Mouse (Mus musculus) limb, embryonic 11.5 days (tissue): ENCODE measurements around the gene Vac14. TPM values are rescaled to one million over a fixed set of nuclear protein-coding genes. Genes with fewer than 3 reads are reported as not detected.

Experiments
- ATAC-seq: fragments of 200-750 bp; cut with Nextera tagmentation; 2 replicates; pipeline ENCODE4 v1.8.0; 2017; ENCODE audit warnings: low read depth; ENCODE audit not compliant: insufficient number of reproducible peaks, low FRiP score, low TSS enrichment
- DNase-seq: peaks from one replicate; pipeline ENCODE4 v3.0.0-alpha.2; 2015; ENCODE audit warnings: low spot score
- H3K27ac ChIP-seq: fragments of 300-500 bp; sonication (generic); replicated peaks from 2 replicates; pipeline ENCODE4 v1.5.1; 2014; ENCODE audit warnings: low read depth, mild to moderate bottlenecking, low read length
- H3K27me3 ChIP-seq: fragments of 300-500 bp; sonication (generic); 2 replicates; pipeline ENCODE4 v1.6.1; 2014; ENCODE audit warnings: mild to moderate bottlenecking, low read length, mixed read lengths; ENCODE audit not compliant: control insufficient read depth, insufficient read depth
- H3K36me3 ChIP-seq: fragments of 300-500 bp; sonication (generic); 2 replicates; pipeline ENCODE4 v1.6.1; 2014; ENCODE audit warnings: mild to moderate bottlenecking, low read length, moderate library complexity, mixed read lengths; ENCODE audit not compliant: control insufficient read depth, insufficient read depth
- H3K4me1 ChIP-seq: fragments of 300-500 bp; sonication (generic); 2 replicates; pipeline ENCODE4 v1.6.1; 2014; ENCODE audit warnings: low read length, mixed read lengths; ENCODE audit not compliant: control insufficient read depth, insufficient read depth
- H3K4me2 ChIP-seq: fragments of 300-500 bp; sonication (generic); 2 replicates; pipeline ENCODE4 v1.6.1; 2014; ENCODE audit warnings: low read depth, mild to moderate bottlenecking, moderate library complexity; ENCODE audit not compliant: severe bottlenecking
- H3K4me3 ChIP-seq: fragments of 300-500 bp; sonication (generic); 2 replicates; pipeline ENCODE4 v1.5.1; 2014; ENCODE audit warnings: low read depth, low read length
- H3K9ac ChIP-seq: fragments of 300-500 bp; sonication (generic); 2 replicates; pipeline ENCODE4 v1.6.1; 2014; ENCODE audit warnings: mild to moderate bottlenecking, low read length
- H3K9me3 ChIP-seq: fragments of 300-500 bp; sonication (generic); 2 replicates; pipeline ENCODE4 v1.6.1; 2016; ENCODE audit warnings: low read length; ENCODE audit not compliant: control insufficient read depth
- WGBS: fragments of 180-500 bp; shearing (Covaris S2); extraction: QIAGEN DNeasy Blood & Tissue Kit; methylation state at CpG from one replicate; pipeline ENCODE4 v1.1.7; 2014; 5-methylcytosine and 5-hydroxymethylcytosine counted together
- polyA plus RNA-seq: library from polyadenylated mRNA; unstranded; fragments of >200 nt; fragmentation: Nextera tagmentation; extraction: Ambion mirVana; gene quantifications from 2 replicates; pipeline ENCODE4 v1.2.1, GENCODE M21; 2014

Vac14 gene
- polyA plus RNA-seq, 1 experiment from 2014 or later, result 30.5 TPM

DNA sequence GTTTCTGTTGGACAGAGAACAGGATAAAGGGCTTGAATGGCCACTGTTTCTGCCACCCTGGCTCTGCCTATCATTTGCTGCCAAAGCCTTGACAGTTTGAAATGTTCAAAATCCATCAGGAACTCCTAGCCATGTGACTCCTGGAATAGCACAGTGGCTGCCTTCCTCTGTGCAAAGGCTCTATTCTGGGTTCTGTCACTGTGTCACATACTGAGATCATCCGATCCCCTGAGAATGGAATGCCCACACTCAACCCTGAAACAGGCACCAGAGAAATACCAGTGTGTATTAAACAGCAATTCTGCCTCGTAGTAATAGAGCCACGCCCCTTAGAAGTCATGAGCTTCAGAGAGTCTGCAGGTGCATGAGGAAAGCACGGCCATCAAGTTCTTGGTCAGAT lies 33.5 kb downstream of the Vac14 start:
- H3K36me3 ChIP-seq, result peaks cover 2% of the 10 kb centered on the region; the same call in 1 of the 2 replicates
- no peak overlapping the region for H3K9ac ChIP-seq
- no peak overlapping the region for H3K4me2 ChIP-seq
- H3K4me3 ChIP-seq, result no peak overlapping the region
- no peak for DNase-seq
- no peak overlapping the region for H3K27ac ChIP-seq
- no peaks in the 10 kb centered on the region for H3K9me3 ChIP-seq
- 89% methylated on average over 4 of the region's 4 CpGs for WGBS
- ATAC-seq, result no peak
- no peaks in the 10 kb centered on the region for H3K27me3 ChIP-seq
- no peaks in the 10 kb centered on the region for H3K4me1 ChIP-seq

GRCm38 (mm10) chr8:110654075-110655060 lies 36.0 kb downstream of the Vac14 start:
- 89% methylated on average over 9 of the region's 9 CpGs for WGBS
- H3K9me3 ChIP-seq, result no peaks in the 10 kb centered on the region
- no peak overlapping the region for H3K4me2 ChIP-seq
- DNase-seq (no peak), ATAC-seq (no peak)
- no peak overlapping the region for H3K9ac ChIP-seq
- no peak overlapping the region for H3K27ac ChIP-seq
- no peaks in the 10 kb centered on the region for H3K4me1 ChIP-seq
- H3K27me3 ChIP-seq, result no peaks in the 10 kb centered on the region
- H3K4me3 ChIP-seq, result no peak overlapping the region
- H3K36me3 ChIP-seq, result peaks cover 2% of the 10 kb centered on the region; the same call in 1 of the 2 replicates

- Histone ChIP-seq H3K4me1 (no peaks in the 10 kb centered on the region), H3K9me3 (no peaks in the 10 kb centered on the region), H3K27me3 (no peaks in the 10 kb centered on the region), H3K36me3 (peaks cover 4% of the 10 kb centered on the region; the same call in 1 of the 2 replicates), H3K4me3 (no peak overlapping the region), H3K27ac (no peak overlapping the region), H3K4me2 (no peak overlapping the region), H3K9ac (no peak overlapping the region)
- DNase-seq, result no peak
- no peak for ATAC-seq
- 92% methylated on average over 1 of the region's 1 CpGs for WGBS
These were observed 37.4 kb downstream of the Vac14 start for GRCm38 (mm10) chr8:110655827-110656226.

GRCm38 (mm10) chr8:110657661-110658060 lies 39.3 kb downstream of the Vac14 start:
- ATAC-seq (no peak), DNase-seq (no peak)
- Histone ChIP-seq H3K36me3 (peaks cover 3% of the 10 kb centered on the region; the same call in 1 of the 2 replicates), H3K9me3 (no peaks in the 10 kb centered on the region), H3K4me3 (no peak overlapping the region), H3K9ac (no peak overlapping the region), H3K4me1 (no peaks in the 10 kb centered on the region), H3K27me3 (no peaks in the 10 kb centered on the region), H3K4me2 (no peak overlapping the region), H3K27ac (no peak overlapping the region)
- WGBS, result 94% methylated on average over 2 of the region's 2 CpGs

- peaks cover 3% of the 10 kb centered on the region for H3K36me3 ChIP-seq
- no peak for DNase-seq
- no peaks in the 10 kb centered on the region for H3K9me3 ChIP-seq
- no peak overlapping the region for H3K9ac ChIP-seq
- H3K4me1 ChIP-seq, result no peaks in the 10 kb centered on the region
- no peak overlapping the region for H3K27ac ChIP-seq
- ATAC-seq, result no peak
- no peaks in the 10 kb centered on the region for H3K27me3 ChIP-seq
- no peak overlapping the region for H3K4me2 ChIP-seq
- H3K4me3 ChIP-seq, result no peak overlapping the region
These were observed 41.7 kb downstream of the Vac14 start for GRCm38 (mm10) chr8:110660121-110660520.

DNA sequence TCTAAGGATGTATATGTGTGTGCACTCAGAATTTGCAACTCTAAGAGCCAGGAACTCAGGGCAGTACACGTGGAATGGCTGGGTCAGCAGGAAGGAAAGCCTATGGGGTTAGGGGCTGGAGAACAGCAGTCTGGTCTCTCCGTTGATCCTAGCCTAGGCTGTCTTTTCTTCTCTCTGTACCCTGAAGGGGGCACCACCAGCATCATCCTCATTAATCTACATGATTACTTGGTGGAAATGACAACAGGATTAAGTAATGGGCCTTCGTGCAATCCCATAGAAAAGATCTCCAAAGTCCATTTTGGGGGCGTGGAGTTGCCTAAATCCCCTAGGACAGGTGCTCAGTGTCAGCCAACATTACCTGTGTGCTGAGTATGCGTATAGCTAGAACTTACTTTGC lies 44.2 kb downstream of the Vac14 start:
- Histone ChIP-seq H3K4me1 (no peaks in the 10 kb centered on the region), H3K9me3 (no peaks in the 10 kb centered on the region), H3K36me3 (peaks cover 3% of the 10 kb centered on the region), H3K27ac (no peak overlapping the region), H3K27me3 (no peaks in the 10 kb centered on the region), H3K4me2 (no peak overlapping the region), H3K9ac (no peak overlapping the region), H3K4me3 (no peak overlapping the region)
- ATAC-seq (no peak), DNase-seq (no peak)
- WGBS, result 78% methylated on average over 5 of the region's 5 CpGs

DNA sequence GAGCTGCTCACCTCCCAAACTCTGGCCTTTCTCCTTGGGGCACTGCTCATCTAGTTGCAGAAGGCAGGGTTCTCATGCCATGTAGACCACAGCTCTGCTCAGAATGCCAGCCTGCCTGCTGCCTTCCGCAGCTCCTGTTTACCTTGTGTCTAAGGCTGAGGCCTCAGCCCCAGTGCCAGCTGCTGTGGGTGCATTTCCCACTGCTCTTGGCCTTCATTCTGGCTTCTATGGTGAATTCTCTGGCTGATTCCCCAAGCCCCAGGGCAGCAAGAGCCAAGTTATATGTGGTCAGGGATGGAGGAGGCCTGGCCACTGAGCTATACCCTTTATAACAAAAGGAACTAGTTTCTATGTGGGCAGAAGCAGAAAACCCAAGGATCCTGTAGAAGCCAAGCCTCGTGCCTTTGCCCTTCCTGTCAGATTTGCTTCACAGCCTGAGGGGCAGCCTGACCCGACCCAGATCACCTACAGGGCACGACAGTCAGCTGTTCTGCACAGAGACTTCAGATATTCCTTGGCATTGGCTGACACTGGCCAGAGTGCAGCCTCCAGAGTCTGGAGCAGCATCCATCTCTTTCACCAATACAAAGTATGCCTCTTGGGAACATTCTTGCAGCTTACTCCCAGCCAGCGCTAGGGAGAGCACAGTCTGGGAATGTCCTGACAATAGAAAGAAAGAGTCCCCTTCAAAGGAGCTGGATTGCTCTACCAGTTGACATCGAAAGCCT lies 44.8 kb downstream of the Vac14 start:
- H3K9ac ChIP-seq, result no peak overlapping the region
- no peak overlapping the region for H3K4me2 ChIP-seq
- H3K27me3 ChIP-seq, result no peaks in the 10 kb centered on the region
- DNase-seq (no peak), ATAC-seq (no peak)
- whole genome bisulfite sequencing, result 82% methylated on average over 6 of the region's 6 CpGs
- no peak overlapping the region for H3K4me3 ChIP-seq
- H3K36me3 ChIP-seq, result peaks cover 3% of the 10 kb centered on the region
- no peaks in the 10 kb centered on the region for H3K4me1 ChIP-seq
- no peak overlapping the region for H3K27ac ChIP-seq
- H3K9me3 ChIP-seq, result no peaks in the 10 kb centered on the region

DNA sequence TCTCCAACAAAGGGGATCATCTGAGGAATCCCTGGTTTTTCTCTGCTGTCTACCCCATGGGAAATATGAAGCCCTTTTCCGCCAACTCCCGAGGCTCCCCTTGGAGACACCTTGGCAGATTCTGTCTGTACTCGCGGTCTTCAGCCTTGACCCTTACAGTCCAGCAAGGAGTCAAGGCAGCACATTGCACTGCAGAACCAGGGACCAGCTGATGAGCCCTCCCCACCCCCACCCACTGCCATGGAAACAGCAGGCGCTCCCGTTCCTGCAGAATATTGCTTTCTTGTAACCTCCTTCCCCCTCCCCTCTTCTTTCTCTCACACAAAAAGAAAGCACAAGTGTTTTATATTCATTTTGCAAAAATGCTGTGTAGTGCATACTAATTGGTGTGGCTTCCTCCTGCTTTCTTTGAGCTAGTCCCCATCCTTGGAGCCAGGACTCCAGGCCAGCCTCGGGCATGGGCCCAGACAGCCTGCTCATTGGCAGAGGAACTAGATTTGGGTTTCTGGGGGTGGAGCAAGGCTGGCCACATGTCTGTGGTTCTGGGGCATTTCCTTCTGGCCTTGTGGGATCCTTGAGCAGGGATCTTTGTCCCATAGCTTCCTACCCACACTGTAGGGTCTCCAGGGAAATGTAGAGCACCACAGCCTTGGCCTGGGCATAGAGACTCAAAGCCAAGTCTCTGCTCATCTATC lies 46.0 kb downstream of the Vac14 start:
- no peak for ATAC-seq
- DNase-seq, result no peak

More for the DNA sequence above, 46.0 kb downstream of the Vac14 start:
- no peak overlapping the region for H3K27ac ChIP-seq
- H3K9ac ChIP-seq, result no peak overlapping the region
- WGBS, result 77% methylated on average over 7 of the region's 7 CpGs
- no peak overlapping the region for H3K4me3 ChIP-seq
- no peaks in the 10 kb centered on the region for H3K9me3 ChIP-seq
- no peaks in the 10 kb centered on the region for H3K4me1 ChIP-seq
- H3K27me3 ChIP-seq, result no peaks in the 10 kb centered on the region
- H3K36me3 ChIP-seq, result peaks cover 3% of the 10 kb centered on the region
- H3K4me2 ChIP-seq, result no peak overlapping the region
